Mouse (Mus musculus): ENCODE results near the gene Vill.

DNA sequence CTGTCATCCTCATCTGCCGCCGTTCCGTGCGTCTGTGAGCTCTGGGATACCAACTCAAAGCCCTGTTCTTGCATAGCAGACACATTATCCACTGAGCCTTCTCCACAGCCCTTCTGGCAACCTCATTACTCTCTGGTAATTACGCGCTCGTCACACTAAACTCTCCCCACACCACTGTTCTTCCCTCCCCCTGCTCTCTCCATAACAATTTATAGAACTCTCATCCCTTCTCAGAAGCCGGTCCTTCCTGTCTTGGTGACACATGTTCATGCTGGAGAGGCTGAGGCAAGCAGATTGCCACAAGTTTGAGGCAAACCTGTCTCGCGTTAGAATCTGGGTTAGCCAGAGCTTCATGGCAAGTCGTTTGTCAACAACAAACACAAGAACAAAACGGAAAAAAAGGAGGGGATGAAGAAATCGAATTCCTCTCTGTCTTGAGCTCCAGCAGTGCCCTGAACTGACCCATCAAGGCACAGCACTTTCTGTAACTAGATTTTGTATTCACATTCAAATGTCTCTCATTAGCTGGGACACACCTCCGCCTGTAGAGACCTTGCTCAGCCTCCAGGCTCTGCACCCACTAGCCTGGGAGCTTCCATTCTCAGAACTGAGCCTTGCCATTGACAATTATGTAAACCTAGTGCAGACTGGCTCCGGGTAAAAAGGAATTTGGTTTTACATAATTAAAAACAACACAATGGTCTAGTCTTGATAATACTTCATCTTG is 47.1 kb upstream of the Vill start:
- TF ChIP-seq CTCF (IDR thresholded peaks at IDR 0.05; ENCODE audit: low read depth) (no peak), EP300 (IDR thresholded peaks at IDR 0.05; ENCODE audit: low read depth) (no peak)
